Comparison of ENCODE assay signal across 9 mouse cellular contexts in the genomic region with DNA sequence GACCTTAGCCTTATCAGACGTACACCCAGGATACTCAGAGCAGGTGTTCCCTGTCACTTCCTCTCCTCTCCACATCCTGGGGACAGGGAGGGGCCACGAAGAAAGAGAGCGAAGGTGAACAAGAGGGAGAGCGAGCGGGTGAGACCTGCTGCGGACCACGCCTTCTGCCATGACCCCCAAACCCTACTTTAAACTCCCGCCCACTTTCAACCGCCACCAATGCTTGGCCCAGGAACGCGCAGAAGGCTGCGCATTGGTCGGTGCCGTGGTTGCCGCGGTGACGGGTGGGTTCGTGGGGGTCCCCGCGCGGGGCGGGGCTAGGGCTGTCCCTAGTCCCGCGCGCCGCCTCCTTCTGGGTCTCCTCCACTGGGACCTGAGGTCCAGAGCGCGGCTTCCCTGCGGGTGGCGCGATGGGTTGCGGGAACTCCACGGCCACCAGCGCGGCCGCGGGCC. TPM values are rescaled to one million over a fixed set of nuclear protein-coding genes. Genes with fewer than 3 reads are reported as not detected.
DNase-seq lines count a peak whose midpoint lies in the region; ATAC-seq and TF ChIP-seq lines count a peak whose summit lies in the region.
"Had no signal": no experiment of that assay in that cellular context is flagged by ENCODE, and none has a peak within 500 bp of the region (broad histone marks: within the 10 kb centered on the region; RNA-seq: fewer than 3 reads in every experiment).

A gene (plus strand): TSS at position 287 of the 453 bp plus-strand sequence.

- no peak for TF ChIP-seq POLR2A in heart, adult 2 months (IDR thresholded peaks at IDR 0.05; ENCODE audit: insufficient read depth, low read depth, low read length)

- H3K4me3 ChIP-seq in heart, adult 2 months: peak within 1 kb of the TSS; percentile 57
- peak within 1 kb of the TSS; percentile 80 for H3K4me3 ChIP-seq in limb, embryonic 12.5 days (replicated peaks)
- H3K4me3 ChIP-seq in midbrain, embryonic 12.5 days: peak within 1 kb of the TSS; percentile 82

- peak; percentile 12 to 18 for DNase-seq in urinary bladder, adult 18-20 months (ENCODE audit: low spot score in 2 of 2)
- DNase-seq in urinary bladder, postnatal 10 days (ENCODE audit: low spot score): no peak
- peak; percentile 95 for DNase-seq in embryo, embryonic 11 days
- DNase-seq in heart, adult 2 months: peak; percentile 65 to 74
- peak; percentile 16 for DNase-seq in kidney, adult 18-20 months
- DNase-seq in spleen, postnatal 36 days (ENCODE audit: low spot score in 2 of 2): peak; percentile 8 to 16

- no peaks in the 10 kb centered on the region for H3K36me3 ChIP-seq in heart, adult 2 months (ENCODE audit: control insufficient read depth, insufficient read depth, low read length)
- H3K36me3 ChIP-seq in limb, embryonic 12.5 days: no peaks in the 10 kb centered on the region
- no peaks in the 10 kb centered on the region for H3K36me3 ChIP-seq in midbrain, embryonic 12.5 days

- H3K27ac ChIP-seq in heart, adult 2 months: no peak within 1 kb of the TSS; the same call in 1 of the 2 replicates
- peak within 1 kb of the TSS; percentile 41; the same call in 1 of the 2 replicates for H3K27ac ChIP-seq in limb, embryonic 12.5 days
- no peak within 1 kb of the TSS for H3K27ac ChIP-seq in midbrain, embryonic 12.5 days (replicated peaks)

- no peaks in the 10 kb centered on the region for H3K79me2 ChIP-seq in heart, adult 2 months (replicated peaks; ENCODE audit: control insufficient read depth, insufficient read depth, low read length)

- peaks cover 4% of the 10 kb centered on the region; the same call in 1 of the 2 replicates for H3K9me3 ChIP-seq in limb, embryonic 12.5 days
- H3K9me3 ChIP-seq in midbrain, embryonic 12.5 days: 0 out of 2 replicates have a peak, but pooled peaks cover 3% of the 10 kb centered on the region

- intact Hi-C loops in heart, adult 2 months (cut with DNase I): loop anchor here (10.0 kb wide), 1 partner anchor 52 kb away; no protein-coding TSS in a partner anchor

- TF ChIP-seq EP300 in heart, adult 2 months (IDR thresholded peaks at IDR 0.05; ENCODE audit: insufficient read depth, low read depth, low read length): no peak

- H3K4me2 ChIP-seq in limb, embryonic 12.5 days: peak within 1 kb of the TSS; percentile 78
- peak within 1 kb of the TSS; percentile 84 for H3K4me2 ChIP-seq in midbrain, embryonic 12.5 days (replicated peaks)

- WGBS in heart, adult 2 months: 1% methylated on average over 37 of the region's 37 CpGs
- WGBS in limb, embryonic 12.5 days: 2% methylated on average over 37 of the region's 37 CpGs
- WGBS in midbrain, embryonic 12.5 days: under 1% methylated on average over 33 of the region's 37 CpGs

- no peaks in the 10 kb centered on the region for H3K27me3 ChIP-seq in heart, adult 2 months (ENCODE audit: control insufficient read depth, insufficient read depth, low read length)
- peaks cover 2% of the 10 kb centered on the region; the same call in 1 of the 2 replicates for H3K27me3 ChIP-seq in limb, embryonic 12.5 days
- peaks cover 3% of the 10 kb centered on the region; the same call in 1 of the 2 replicates for H3K27me3 ChIP-seq in midbrain, embryonic 12.5 days

- H3K4me1 ChIP-seq in heart, adult 2 months (ENCODE audit: control insufficient read depth, insufficient read depth, low read length): peaks cover 7% of the 10 kb centered on the region
- H3K4me1 ChIP-seq in limb, embryonic 12.5 days (replicated peaks): peaks cover 16% of the 10 kb centered on the region
- peaks cover 13% of the 10 kb centered on the region for H3K4me1 ChIP-seq in midbrain, embryonic 12.5 days

- peak within 1 kb of the TSS; percentile 43 for H3K9ac ChIP-seq in heart, adult 2 months (ENCODE audit: low read depth, low read length)
- H3K9ac ChIP-seq in limb, embryonic 12.5 days (replicated peaks): peak within 1 kb of the TSS; percentile 74
- H3K9ac ChIP-seq in midbrain, embryonic 12.5 days (replicated peaks): peak within 1 kb of the TSS; percentile 83

- peak; percentile 96 for ATAC-seq in limb, embryonic 12.5 days (ENCODE audit: insufficient number of reproducible peaks, insufficient read depth, low FRiP score, low TSS enrichment, low read depth)
- peak; percentile 99 for ATAC-seq in midbrain, embryonic 12.5 days (ENCODE audit: low FRiP score, low read depth)

- no peak for TF ChIP-seq CTCF in heart, adult 2 months (IDR thresholded peaks at IDR 0.05)

RNA-seq across cellular contexts. Expression of the gene that starts here (rescaled TPM):
- 1 to 10 TPM; 3.9 to 5.9 TPM for total RNA-seq in heart, adult 2 months (2021)
- 3.2 and 3.3 TPM in 2 replicates for polyA plus RNA-seq in heart, adult 2 months (2012; rRNA removed)
- polyA plus RNA-seq in limb, embryonic 12.5 days (2016; fragmentation: Nextera tagmentation; extraction: Ambion mirVana): 43.9 and 45.1 TPM in 2 replicates
- polyA plus RNA-seq in midbrain, embryonic 12.5 days (2016; fragmentation: Nextera tagmentation; extraction: Ambion mirVana): 40.8 and 47.8 TPM in 2 replicates
- total RNA-seq: MEL had no signal
